Mouse (Mus musculus) stomach, embryonic 14.5 days (tissue): ENCODE results near the gene Glrx5. TPM values are rescaled to one million over a fixed set of nuclear protein-coding genes. Genes with fewer than 3 reads are reported as not detected.

Source experiments
- ATAC-seq: fragments of 200-750 bp; cut with Nextera tagmentation; 2 replicates; pipeline ENCODE4 v1.8.0; 2017; ENCODE audit warnings: low read depth, moderate TSS enrichment; ENCODE audit not compliant: insufficient number of reproducible peaks, insufficient read depth, low FRiP score
- H3K27ac ChIP-seq: fragments of 300-500 bp; sonication (generic); 2 replicates; pipeline ENCODE4 v1.5.1; 2014; ENCODE audit warnings: mild to moderate bottlenecking, low read length, moderate library complexity, mixed read lengths
- H3K27me3 ChIP-seq: fragments of 300-500 bp; sonication (generic); 2 replicates; pipeline ENCODE4 v1.6.1; 2014; ENCODE audit warnings: low read length, control low read depth, mixed read lengths; ENCODE audit not compliant: control insufficient read depth, insufficient read depth
- H3K36me3 ChIP-seq: fragments of 300-500 bp; sonication (generic); 2 replicates; pipeline ENCODE4 v1.6.1; 2014; ENCODE audit warnings: mild to moderate bottlenecking, control low read depth, low read length, moderate library complexity, mixed read lengths; ENCODE audit not compliant: control insufficient read depth, insufficient read depth
- H3K4me1 ChIP-seq: fragments of 300-500 bp; sonication (generic); 2 replicates; pipeline ENCODE4 v1.6.1; 2014; ENCODE audit warnings: low read length, control low read depth, mixed read lengths; ENCODE audit not compliant: control insufficient read depth, insufficient read depth
- H3K4me2 ChIP-seq: fragments of 300-500 bp; sonication (generic); replicated peaks from 2 replicates; pipeline ENCODE4 v1.6.1; 2014; ENCODE audit warnings: low read depth, low read length, control low read depth
- H3K4me3 ChIP-seq: fragments of 300-500 bp; sonication (generic); 2 replicates; pipeline ENCODE4 v1.5.1; 2014; ENCODE audit warnings: low read depth, low read length, control low read depth
- H3K9ac ChIP-seq: fragments of 300-500 bp; sonication (generic); replicated peaks from 2 replicates; pipeline ENCODE4 v1.6.1; 2014; ENCODE audit warnings: low read depth, mild to moderate bottlenecking, control low read depth, low read length, moderate library complexity, mixed read lengths
- H3K9me3 ChIP-seq: fragments of 300-500 bp; sonication (generic); 2 replicates; pipeline ENCODE4 v1.6.1; 2016; ENCODE audit warnings: low read depth, low read length, control low read depth; ENCODE audit not compliant: control insufficient read depth
- WGBS: fragments of 180-500 bp; shearing (Covaris S2); extraction: QIAGEN DNeasy Blood & Tissue Kit; methylation state at CpG from one replicate; pipeline ENCODE4 v1.1.7; 2014; 5-methylcytosine and 5-hydroxymethylcytosine counted together
- polyA plus RNA-seq: library from polyadenylated mRNA; unstranded; fragments of >200 nt; fragmentation: Nextera tagmentation; extraction: Ambion mirVana; gene quantifications from 2 replicates; pipeline ENCODE4 v1.2.1, GENCODE M21; 2014

The Glrx5 gene
- polyA plus RNA-seq, 1 experiment from 2014 or later: 144 TPM

- H3K4me1 ChIP-seq: 0 out of 2 replicates have a peak, but pooled peaks cover 4% of the 10 kb centered on the region
Observed at GRCm38 (mm10) chr12:105001317-105001716, 31.2 kb upstream of the Glrx5 start.

GRCm38 (mm10) chr12:105002340-105003132 is 30.0 kb upstream of the Glrx5 start:
- no peak for ATAC-seq
- 76% methylated on average over 10 of the region's 10 CpGs for WGBS
- no peaks in the 10 kb centered on the region for H3K27me3 ChIP-seq

More at GRCm38 (mm10) chr12:105001317-105001716, 31.2 kb upstream of the Glrx5 start:
- H3K4me3 ChIP-seq: no peak overlapping the region
- no peak for ATAC-seq
- no peaks in the 10 kb centered on the region for H3K36me3 ChIP-seq
- no peaks in the 10 kb centered on the region for H3K27me3 ChIP-seq
- H3K4me2 ChIP-seq: no peak overlapping the region
- no peak overlapping the region for H3K9ac ChIP-seq
- H3K9me3 ChIP-seq: no peaks in the 10 kb centered on the region
- no peak overlapping the region for H3K27ac ChIP-seq
- WGBS: 87% methylated on average over 9 of the region's 9 CpGs

GRCm38 (mm10) chr12:105003158-105003557 is 29.3 kb upstream of the Glrx5 start:
- no peak overlapping the region for H3K27ac ChIP-seq
- H3K27me3 ChIP-seq: peaks cover under 1% of the 10 kb centered on the region; the same call in 1 of the 2 replicates
- H3K9me3 ChIP-seq: no peaks in the 10 kb centered on the region
- 0 out of 2 replicates have a peak, but pooled peaks cover 4% of the 10 kb centered on the region for H3K4me1 ChIP-seq
- WGBS: 49% methylated on average over 9 of the region's 9 CpGs
- ATAC-seq: no peak
- H3K4me3 ChIP-seq: no peak overlapping the region
- no peaks in the 10 kb centered on the region for H3K36me3 ChIP-seq
- no peak overlapping the region for H3K9ac ChIP-seq
- no peak overlapping the region for H3K4me2 ChIP-seq

More at GRCm38 (mm10) chr12:105002340-105003132, 30.0 kb upstream of the Glrx5 start:
- no peak overlapping the region for H3K9ac ChIP-seq
- H3K4me1 ChIP-seq: 0 out of 2 replicates have a peak, but pooled peaks cover 4% of the 10 kb centered on the region
- no peaks in the 10 kb centered on the region for H3K9me3 ChIP-seq
- no peaks in the 10 kb centered on the region for H3K36me3 ChIP-seq
- no peak overlapping the region for H3K4me3 ChIP-seq
- H3K4me2 ChIP-seq: no peak overlapping the region
- no peak overlapping the region for H3K27ac ChIP-seq

GRCm38 (mm10) chr12:105003715-105004114 is 28.8 kb upstream of the Glrx5 start:
- no peak overlapping the region for H3K27ac ChIP-seq
- H3K27me3 ChIP-seq: peaks cover 5% of the 10 kb centered on the region; the same call in 1 of the 2 replicates
- H3K4me3 ChIP-seq: no peak overlapping the region
- no peak for ATAC-seq
- H3K9me3 ChIP-seq: no peaks in the 10 kb centered on the region
- no peak overlapping the region for H3K4me2 ChIP-seq
- H3K36me3 ChIP-seq: no peaks in the 10 kb centered on the region
- H3K9ac ChIP-seq: no peak overlapping the region
- peaks cover 7% of the 10 kb centered on the region; the same call in 1 of the 2 replicates for H3K4me1 ChIP-seq
- WGBS: 61% methylated on average over 3 of the region's 3 CpGs

- Histone ChIP-seq H3K4me3 (no peak overlapping the region), H3K4me1 (peaks cover 14% of the 10 kb centered on the region), H3K9me3 (no peaks in the 10 kb centered on the region), H3K27me3 (peaks cover 5% of the 10 kb centered on the region; the same call in 1 of the 2 replicates), H3K27ac (no peak overlapping the region), H3K36me3 (no peaks in the 10 kb centered on the region), H3K4me2 (no peak overlapping the region), H3K9ac (no peak overlapping the region)
- ATAC-seq: no peak
- 66% methylated on average over 22 of the region's 22 CpGs for WGBS
Observed at GRCm38 (mm10) chr12:105004956-105005714, 27.4 kb upstream of the Glrx5 start.

- Histone ChIP-seq H3K27ac (no peak overlapping the region), H3K4me3 (no peak overlapping the region), H3K9ac (no peak overlapping the region), H3K36me3 (no peaks in the 10 kb centered on the region), H3K4me2 (no peak overlapping the region), H3K4me1 (peaks cover 14% of the 10 kb centered on the region), H3K9me3 (no peaks in the 10 kb centered on the region), H3K27me3 (peaks cover 5% of the 10 kb centered on the region; the same call in 1 of the 2 replicates)
- WGBS: 54% methylated on average over 2 of the region's 2 CpGs
- ATAC-seq: no peak
Observed at GRCm38 (mm10) chr12:105005715-105005972, 26.8 kb upstream of the Glrx5 start.

GRCm38 (mm10) chr12:105008150-105008549 is 24.3 kb upstream of the Glrx5 start:
- Histone ChIP-seq H3K4me1 (peaks cover 10% of the 10 kb centered on the region), H3K4me2 (no peak overlapping the region; the same call in 1 of the 2 replicates), H3K4me3 (no peak overlapping the region), H3K27ac (no peak overlapping the region), H3K36me3 (no peaks in the 10 kb centered on the region), H3K27me3 (peaks cover 5% of the 10 kb centered on the region; the same call in 1 of the 2 replicates), H3K9me3 (no peaks in the 10 kb centered on the region), H3K9ac (no peak overlapping the region)
- ATAC-seq: no peak
- WGBS: 61% methylated on average over 2 of the region's 2 CpGs

GRCm38 (mm10) chr12:105008752-105009178 is 23.7 kb upstream of the Glrx5 start:
- Histone ChIP-seq H3K36me3 (no peaks in the 10 kb centered on the region), H3K27ac (no peak overlapping the region), H3K9ac (no peak overlapping the region), H3K4me1 (peaks cover 10% of the 10 kb centered on the region), H3K4me3 (peak overlapping the region; percentile 60), H3K4me2 (peak overlapping the region; percentile 66), H3K27me3 (peaks cover 5% of the 10 kb centered on the region; the same call in 1 of the 2 replicates), H3K9me3 (no peaks in the 10 kb centered on the region)
- no peak; the same call in 1 of the 2 replicates for ATAC-seq
- 1% methylated on average over 13 of the region's 13 CpGs for WGBS
